Mouse (Mus musculus): ENCODE measurements at regions not wholly inside any gene's neighbourhood (a gene's known extent, or its start where the extent isn't known, plus 50 kb on each side); places are given as distances from the start of the nearest gene placed in this dataset.

DNA sequence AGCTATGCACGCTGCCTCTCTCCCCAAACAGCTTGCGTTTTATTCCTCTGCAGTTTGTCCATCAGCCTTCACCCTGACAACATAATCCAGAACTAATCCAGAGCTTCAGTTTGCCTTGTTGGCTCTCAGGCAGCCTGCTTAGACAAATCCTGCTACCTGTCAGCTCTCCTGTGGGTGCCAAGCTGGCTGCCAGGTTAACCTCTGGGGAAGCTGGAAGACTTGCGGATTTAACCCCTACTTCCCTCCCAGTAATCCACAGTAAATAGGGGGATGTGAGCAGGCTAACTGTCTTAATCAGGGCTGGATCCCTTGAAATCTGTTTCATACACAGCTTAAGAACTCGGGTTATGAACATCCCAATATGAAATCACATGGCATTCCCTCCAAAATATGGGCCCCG, 334.3 kb upstream of the Fam241a start:
- TF ChIP-seq CTCF (IDR thresholded peaks at IDR 0.05; ENCODE audit: low read depth) (no peak), EP300 (optimal IDR thresholded peaks at IDR 0.05) (no peak)

Measured in stomach, postnatal 0 days (tissue).